Mouse (Mus musculus): ENCODE measurements at regions not wholly inside any gene's neighbourhood (a gene's known extent, or its start where the extent isn't known, plus 50 kb on each side); places are given as distances from the start of the nearest gene placed in this dataset.

- no peaks in the 10 kb centered on the region for H3K27me3 ChIP-seq (replicated peaks)
- no peak for DNase-seq (ENCODE audit: extremely low read depth)
- H3K9me3 ChIP-seq (replicated peaks; ENCODE audit: low read length) = no peaks in the 10 kb centered on the region
- H3K36me3 ChIP-seq (replicated peaks in 1 of 2; ENCODE audit: control insufficient read depth in 1 of 2, insufficient read depth in 1 of 2, low read length in 1 of 2) = no peaks in the 10 kb centered on the region
- no peak overlapping the region for H3K4me2 ChIP-seq (ENCODE audit: insufficient read depth, low read depth, poor library complexity, severe bottlenecking)
- H3K4me3 ChIP-seq (replicated peaks in 1 of 3; ENCODE audit: low read depth in 2 of 3, low read length in 2 of 3, poor library complexity in 1 of 3) = no peak overlapping the region
- H3K4me1 ChIP-seq (ENCODE audit: control insufficient read depth in 1 of 2, insufficient read depth in 2 of 2) = peaks cover 0 to 3% of the 10 kb centered on the region in 2 experiments; a peak in 1 of 4 replicates
- TF ChIP-seq GABPA (IDR thresholded peaks at IDR 0.05; ENCODE audit: insufficient replicate concordance, low read depth, low read length) (no peak), MXI1 (IDR thresholded peaks at IDR 0.05; ENCODE audit: low read depth, low read length) (no peak), E2F4 (IDR thresholded peaks at IDR 0.05; ENCODE audit: insufficient replicate concordance, low read depth, low read length) (no peak), NRF1 (IDR thresholded peaks at IDR 0.05; ENCODE audit: low read depth, low read length) (no peak)
- H3K27ac ChIP-seq (ENCODE audit: insufficient read depth, low read depth) = no peak overlapping the region
- H3K79me2 ChIP-seq (replicated peaks; ENCODE audit: control insufficient read depth, extremely low read depth, insufficient read depth, poor library complexity, severe bottlenecking) = no peaks in the 10 kb centered on the region
- no peak overlapping the region for H3K9ac ChIP-seq (ENCODE audit: insufficient read depth, low read depth)
- dilution Hi-C loops (cut with MboI; ENCODE audit: extremely low pct_ligation_motif_present, extremely low pct_unique_long_range_greater_than_20kb, low sequenced_read_pairs) (no loop called here), in situ Hi-C loops (cut with MboI; ENCODE audit: low pct_ligation_motif_present, low pct_unique_long_range_greater_than_20kb, low sequenced_read_pairs) (loop anchor here (10.0 to 25.0 kb wide), 3 partner anchors 245 to 1412 kb away; no protein-coding TSS in a partner anchor)
Measured at GRCm38 (mm10) chr15:61399971-61400370, 477.2 kb upstream of the A1bg start.

GRCm38 (mm10) chr15:61398829-61399228, 476.0 kb upstream of the A1bg start:
- Histone ChIP-seq H3K27ac (ENCODE audit: insufficient read depth, low read depth) (no peak overlapping the region), H3K36me3 (replicated peaks in 1 of 2; ENCODE audit: control insufficient read depth in 1 of 2, insufficient read depth in 1 of 2, low read length in 1 of 2) (no peaks in the 10 kb centered on the region), H3K4me1 (ENCODE audit: control insufficient read depth in 1 of 2, insufficient read depth in 2 of 2) (peaks cover 2 to 3% of the 10 kb centered on the region in 2 experiments; a peak in 1 of 4 replicates), H3K4me3 (replicated peaks in 1 of 3; ENCODE audit: low read depth in 2 of 3, low read length in 2 of 3, poor library complexity in 1 of 3) (no peak overlapping the region), H3K4me2 (ENCODE audit: insufficient read depth, low read depth, poor library complexity, severe bottlenecking) (no peak overlapping the region), H3K9ac (ENCODE audit: insufficient read depth, low read depth) (no peak overlapping the region), H3K79me2 (replicated peaks; ENCODE audit: control insufficient read depth, extremely low read depth, insufficient read depth, poor library complexity, severe bottlenecking) (no peaks in the 10 kb centered on the region), H3K27me3 (replicated peaks) (no peaks in the 10 kb centered on the region), H3K9me3 (replicated peaks; ENCODE audit: low read length) (no peaks in the 10 kb centered on the region)
- in situ Hi-C loops (cut with MboI; ENCODE audit: low pct_ligation_motif_present, low pct_unique_long_range_greater_than_20kb, low sequenced_read_pairs) (loop anchor here (10.0 kb wide), 1 partner anchor 244 kb away; no protein-coding TSS in a partner anchor), dilution Hi-C loops (cut with MboI; ENCODE audit: extremely low pct_ligation_motif_present, extremely low pct_unique_long_range_greater_than_20kb, low sequenced_read_pairs) (no loop called here)
- DNase-seq (ENCODE audit: extremely low read depth) = no peak
- TF ChIP-seq UBTF (IDR thresholded peaks at IDR 0.05; ENCODE audit: low read depth, low read length) (no peak), ZC3H11A (IDR thresholded peaks at IDR 0.05; ENCODE audit: low read depth, low read length) (no peak), POLR2A (IDR thresholded peaks at IDR 0.05; ENCODE audit: low read depth, low read length) (no peak)

GRCm38 (mm10) chr15:61397061-61397460, 474.2 kb upstream of the A1bg start:
- dilution Hi-C loops (cut with MboI; ENCODE audit: extremely low pct_ligation_motif_present, extremely low pct_unique_long_range_greater_than_20kb, low sequenced_read_pairs) = no loop called here
- Histone ChIP-seq H3K4me3 (replicated peaks in 1 of 3; ENCODE audit: low read depth in 2 of 3, low read length in 2 of 3, poor library complexity in 1 of 3) (no peak overlapping the region), H3K79me2 (replicated peaks; ENCODE audit: control insufficient read depth, extremely low read depth, insufficient read depth, poor library complexity, severe bottlenecking) (no peaks in the 10 kb centered on the region), H3K4me2 (ENCODE audit: insufficient read depth, low read depth, poor library complexity, severe bottlenecking) (no peak overlapping the region), H3K36me3 (replicated peaks in 1 of 2; ENCODE audit: control insufficient read depth in 1 of 2, insufficient read depth in 1 of 2, low read length in 1 of 2) (no peaks in the 10 kb centered on the region), H3K27ac (ENCODE audit: insufficient read depth, low read depth) (no peak overlapping the region), H3K4me1 (ENCODE audit: control insufficient read depth in 1 of 2, insufficient read depth in 2 of 2) (peaks cover 2 to 3% of the 10 kb centered on the region in 2 experiments; a peak in 1 of 4 replicates), H3K27me3 (replicated peaks) (no peaks in the 10 kb centered on the region), H3K9ac (ENCODE audit: insufficient read depth, low read depth) (no peak overlapping the region), H3K9me3 (replicated peaks; ENCODE audit: low read length) (no peaks in the 10 kb centered on the region)
- DNase-seq (ENCODE audit: extremely low read depth) = no peak
- in situ Hi-C loops (cut with MboI; ENCODE audit: low pct_ligation_motif_present, low pct_unique_long_range_greater_than_20kb, low sequenced_read_pairs) = loop anchor here (10.0 kb wide), 1 partner anchor 242 kb away; no protein-coding TSS in a partner anchor
- TF ChIP-seq PAX5 (IDR thresholded peaks at IDR 0.05; ENCODE audit: low read length) (no peak), HCFC1 (IDR thresholded peaks at IDR 0.05; ENCODE audit: low read depth, low read length) (no peak), USF1 (IDR thresholded peaks at IDR 0.05; ENCODE audit: low read depth, low read length) (no peak), IRF4 (IDR thresholded peaks at IDR 0.05; ENCODE audit: low read depth, low read length) (no peak), JUND (conservative IDR thresholded peaks at IDR 0.05; ENCODE audit: low read depth, low read length) (no peak), KAT2A (IDR thresholded peaks at IDR 0.05; ENCODE audit: insufficient replicate concordance, low read length) (no peak), SMC3 (IDR thresholded peaks at IDR 0.05; ENCODE audit: low read depth, low read length) (no peak), SIN3A (IDR thresholded peaks at IDR 0.05; ENCODE audit: low read length) (no peak), UBTF (IDR thresholded peaks at IDR 0.05; ENCODE audit: low read depth, low read length) (no peak), E2F4 (IDR thresholded peaks at IDR 0.05; ENCODE audit: insufficient replicate concordance, low read depth, low read length) (no peak), CTCF (conservative IDR thresholded peaks at IDR 0.05 in 1 of 2, IDR thresholded peaks at IDR 0.05 in 1 of 2; ENCODE audit: low read depth in 2 of 2, low read length in 2 of 2) (no peak), POLR2AphosphoS2 (IDR thresholded peaks at IDR 0.05; ENCODE audit: low read depth, low read length) (no peak), MAX (IDR thresholded peaks at IDR 0.05; ENCODE audit: low read length) (no peak), NELFE (IDR thresholded peaks at IDR 0.05; ENCODE audit: low read depth, low read length) (no peak), MXI1 (IDR thresholded peaks at IDR 0.05; ENCODE audit: low read depth, low read length) (no peak), MAFK (IDR thresholded peaks at IDR 0.05; ENCODE audit: insufficient replicate concordance, low read length) (no peak), JUN (IDR thresholded peaks at IDR 0.05; ENCODE audit: insufficient read depth, low read depth, low read length) (no peak)

Measured in CH12.LX (cell line).